Mouse (Mus musculus): Measurements from ENCODE around the gene Hps6. TPM values are rescaled to one million over a fixed set of nuclear protein-coding genes. Genes with fewer than 3 reads are reported as not detected.

Gene Hps6
- polyA plus RNA-seq, 1 experiment = 1.0 TPM

- Histone ChIP-seq H3K36me3 (ENCODE audit: control insufficient read depth, insufficient read depth, low read length) (no peaks in the 10 kb centered on the region), H3K4me3 (ENCODE audit: control insufficient read depth, low read depth, low read length) (peak overlapping the region; percentile 88), H3K4me1 (ENCODE audit: control insufficient read depth, insufficient read depth, low read length) (peaks cover 13% of the 10 kb centered on the region), H3K27me3 (ENCODE audit: control insufficient read depth, insufficient read depth, low read length) (no peaks in the 10 kb centered on the region), H3K27ac (ENCODE audit: control insufficient read depth, insufficient read depth, low read depth, low read length) (peak overlapping the region; percentile 95)
- no peak for TF ChIP-seq POLR2A (IDR thresholded peaks at IDR 0.05; ENCODE audit: control insufficient read depth, low read depth, low read length)
- no peak for TF ChIP-seq CTCF (IDR thresholded peaks at IDR 0.05; ENCODE audit: control insufficient read depth, insufficient read depth, insufficient replicate concordance, low read depth, low read length)
These were observed 42.5 kb downstream of the Hps6 start for GRCm38 (mm10) chr19:46045696-46046311.

DNA sequence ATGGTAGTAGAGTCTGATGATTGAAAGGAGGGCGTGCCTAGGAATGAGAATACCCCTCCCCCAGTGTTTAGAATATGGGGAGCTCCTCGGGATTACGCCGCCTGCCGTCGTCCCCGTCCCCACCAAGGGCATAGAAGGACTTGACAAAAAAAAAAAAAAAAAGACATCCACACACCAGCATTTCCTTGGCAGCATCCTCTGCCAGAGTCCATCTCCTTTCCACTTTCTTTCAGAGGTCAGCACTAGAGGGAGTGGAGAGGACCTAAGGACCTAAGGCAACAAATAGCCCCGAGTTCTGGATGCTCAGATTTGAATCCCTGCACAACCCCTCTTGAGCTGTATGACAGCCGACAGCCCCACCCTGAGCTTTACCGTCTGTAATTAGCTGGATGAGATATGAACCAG lies 43.3 kb downstream of the Hps6 start:
- H3K27me3 ChIP-seq (ENCODE audit: control insufficient read depth, insufficient read depth, low read length) = no peaks in the 10 kb centered on the region
- peaks cover 13% of the 10 kb centered on the region for H3K4me1 ChIP-seq (ENCODE audit: control insufficient read depth, insufficient read depth, low read length)
- H3K36me3 ChIP-seq (ENCODE audit: control insufficient read depth, insufficient read depth, low read length) = no peaks in the 10 kb centered on the region
- no peak overlapping the region for H3K4me3 ChIP-seq (ENCODE audit: control insufficient read depth, low read depth, low read length)
- peak overlapping the region; percentile 18; the same call in 1 of the 2 replicates for H3K27ac ChIP-seq (ENCODE audit: control insufficient read depth, insufficient read depth, low read depth, low read length)
- TF ChIP-seq CTCF (IDR thresholded peaks at IDR 0.05; ENCODE audit: control insufficient read depth, insufficient read depth, insufficient replicate concordance, low read depth, low read length) = no peak
- TF ChIP-seq POLR2A (IDR thresholded peaks at IDR 0.05; ENCODE audit: control insufficient read depth, low read depth, low read length) = no peak

DNA sequence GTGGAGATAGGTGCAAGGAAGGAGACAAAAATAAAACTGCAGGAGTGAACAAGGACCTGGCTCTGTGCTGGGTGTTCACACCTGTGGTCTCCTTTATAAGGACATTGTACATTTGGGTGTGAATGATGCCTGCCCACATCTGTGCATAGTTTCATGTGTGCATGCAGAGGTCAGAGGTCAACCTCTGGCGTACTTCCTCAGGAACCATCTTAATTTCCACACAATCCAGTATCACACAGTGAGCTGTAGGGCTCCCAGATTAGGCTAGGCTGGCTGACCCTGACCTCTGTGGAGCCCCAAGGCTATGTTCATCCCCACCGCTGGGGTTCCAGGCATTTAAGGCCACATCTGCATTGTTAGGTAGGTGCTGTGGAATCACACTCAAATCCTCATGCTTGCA lies 44.1 kb downstream of the Hps6 start:
- Histone ChIP-seq H3K4me1 (ENCODE audit: control insufficient read depth, insufficient read depth, low read length) (peaks cover 12% of the 10 kb centered on the region), H3K4me3 (ENCODE audit: control insufficient read depth, low read depth, low read length) (no peak overlapping the region), H3K27ac (ENCODE audit: control insufficient read depth, insufficient read depth, low read depth, low read length) (no peak overlapping the region), H3K27me3 (ENCODE audit: control insufficient read depth, insufficient read depth, low read length) (no peaks in the 10 kb centered on the region), H3K36me3 (ENCODE audit: control insufficient read depth, insufficient read depth, low read length) (no peaks in the 10 kb centered on the region)
- TF ChIP-seq POLR2A (IDR thresholded peaks at IDR 0.05; ENCODE audit: control insufficient read depth, low read depth, low read length) = no peak
- no peak for TF ChIP-seq CTCF (IDR thresholded peaks at IDR 0.05; ENCODE audit: control insufficient read depth, insufficient read depth, insufficient replicate concordance, low read depth, low read length)

- no peak overlapping the region for H3K4me3 ChIP-seq (ENCODE audit: control insufficient read depth, low read depth, low read length)
- H3K36me3 ChIP-seq (ENCODE audit: control insufficient read depth, insufficient read depth, low read length) = no peaks in the 10 kb centered on the region
- TF ChIP-seq CTCF (IDR thresholded peaks at IDR 0.05; ENCODE audit: control insufficient read depth, insufficient read depth, insufficient replicate concordance, low read depth, low read length) (no peak), POLR2A (IDR thresholded peaks at IDR 0.05; ENCODE audit: control insufficient read depth, low read depth, low read length) (no peak)
- H3K4me1 ChIP-seq (ENCODE audit: control insufficient read depth, insufficient read depth, low read length) = peaks cover 9% of the 10 kb centered on the region
- no peaks in the 10 kb centered on the region for H3K27me3 ChIP-seq (ENCODE audit: control insufficient read depth, insufficient read depth, low read length)
- H3K27ac ChIP-seq (ENCODE audit: control insufficient read depth, insufficient read depth, low read depth, low read length) = no peak overlapping the region
These were observed 45.8 kb downstream of the Hps6 start for GRCm38 (mm10) chr19:46049129-46049528.

- TF ChIP-seq CTCF (IDR thresholded peaks at IDR 0.05; ENCODE audit: control insufficient read depth, insufficient read depth, insufficient replicate concordance, low read depth, low read length) (no peak), POLR2A (IDR thresholded peaks at IDR 0.05; ENCODE audit: control insufficient read depth, low read depth, low read length) (no peak)
- no peaks in the 10 kb centered on the region for H3K27me3 ChIP-seq (ENCODE audit: control insufficient read depth, insufficient read depth, low read length)
- peaks cover 6% of the 10 kb centered on the region for H3K4me1 ChIP-seq (ENCODE audit: control insufficient read depth, insufficient read depth, low read length)
- H3K27ac ChIP-seq (ENCODE audit: control insufficient read depth, insufficient read depth, low read depth, low read length) = no peak overlapping the region
- no peaks in the 10 kb centered on the region for H3K36me3 ChIP-seq (ENCODE audit: control insufficient read depth, insufficient read depth, low read length)
- no peak overlapping the region for H3K4me3 ChIP-seq (ENCODE audit: control insufficient read depth, low read depth, low read length)
These were observed 47.2 kb downstream of the Hps6 start for GRCm38 (mm10) chr19:46050462-46050861.

Other genes with a start within 250 kb of the Hps6 start
- 52.2 and 56.7 TPM in 2 replicates for gene Mgea5, start 219.7 kb upstream of the Hps6 start, polyA plus RNA-seq (2012; rRNA removed)
- 50.1 and 64.9 TPM in 2 replicates for gene Kcnip2, start 187.4 kb upstream of the Hps6 start, polyA plus RNA-seq (2012; rRNA removed)
- gene Armh3, start 5.0 kb upstream of the Hps6 start, polyA plus RNA-seq (2012; rRNA removed) = 5.7 and 5.8 TPM in 2 replicates
- 8.9 and 10.1 TPM in 2 replicates for gene Pprc1, start 41.4 kb downstream of the Hps6 start, polyA plus RNA-seq (2012; rRNA removed)
- gene Ldb1, start 41.7 kb downstream of the Hps6 start, polyA plus RNA-seq (2012; rRNA removed) = 26.2 and 28.9 TPM in 2 replicates
- gene Nolc1, start 72.4 kb downstream of the Hps6 start, polyA plus RNA-seq (2012; rRNA removed) = 10.8 and 12.2 TPM in 2 replicates
- gene Elovl3, start 128.4 kb downstream of the Hps6 start, polyA plus RNA-seq (2012; rRNA removed) = 0.20 and 0.49 TPM in 2 replicates
- gene Pitx3, start 144.8 kb downstream of the Hps6 start, polyA plus RNA-seq (2012; rRNA removed) = 0.84 and 1.2 TPM in 2 replicates
- gene Gbf1, start 149.0 kb downstream of the Hps6 start, polyA plus RNA-seq (2012; rRNA removed) = 142 and 162 TPM in 2 replicates

Data from testis, adult 2 months (tissue).